Mouse (Mus musculus): ENCODE results near the gene Slc35e4.
A peak's percentile ranks its signal among the peaks of the same experiment; 100 is the strongest.

DNA sequence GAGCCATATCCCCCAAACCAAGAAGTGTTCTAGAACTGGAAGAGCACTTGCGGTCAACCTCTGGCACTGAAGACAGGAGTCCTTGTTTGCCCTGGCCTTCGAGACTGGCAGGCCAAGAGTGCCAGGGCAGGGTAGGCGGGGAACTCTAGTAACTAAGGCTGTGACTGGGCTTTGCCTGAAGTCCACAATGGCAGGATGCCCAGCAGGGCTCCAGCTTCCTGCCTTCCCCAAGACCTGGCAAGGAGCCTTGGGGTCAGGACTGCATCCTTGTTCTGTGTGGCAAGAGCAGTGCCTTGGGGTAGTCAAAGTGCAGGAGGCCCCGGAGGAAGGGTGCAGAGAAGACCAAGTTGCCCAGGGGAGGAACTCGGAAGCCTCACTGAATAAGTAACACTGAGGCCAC lies 11.4 kb downstream of the Slc35e4 start:
- TF ChIP-seq POLR2A (IDR thresholded peaks at IDR 0.05; ENCODE audit: insufficient read length, low read depth) (peak; percentile 18), MAX (IDR thresholded peaks at IDR 0.05; ENCODE audit: low read depth) (no peak), POLR2AphosphoS2 (IDR thresholded peaks at IDR 0.05; ENCODE audit: insufficient read length, low read depth) (peak; percentile 65), USF1 (IDR thresholded peaks at IDR 0.05; ENCODE audit: low read depth) (no peak), MYOD1 (IDR thresholded peaks at IDR 0.05; ENCODE audit: control insufficient read depth in 1 of 3, insufficient read length in 2 of 3, low read depth in 2 of 3) (no peak), SRF (IDR thresholded peaks at IDR 0.05; ENCODE audit: control insufficient read depth, insufficient read length, low read depth) (no peak), E2F4 (IDR thresholded peaks at IDR 0.05; ENCODE audit: insufficient read depth) (no peak), TCF12 (IDR thresholded peaks at IDR 0.05; ENCODE audit: insufficient read depth, poor library complexity, severe bottlenecking) (no peak), CEBPB (IDR thresholded peaks at IDR 0.05; ENCODE audit: insufficient read depth, poor library complexity, severe bottlenecking) (no peak), MYOG (IDR thresholded peaks at IDR 0.05; ENCODE audit: control insufficient read depth in 1 of 3, insufficient read depth in 1 of 3, insufficient read length in 2 of 3, low read depth in 2 of 3) (no peak), TCF3 (IDR thresholded peaks at IDR 0.05; ENCODE audit: insufficient read length, low read depth) (no peak), REST (IDR thresholded peaks at IDR 0.05; ENCODE audit: insufficient read depth, insufficient read length) (no peak)

All from myocyte (in vitro differentiated cells).